Mouse (Mus musculus) left cerebral cortex, postnatal 25 days (tissue): Measurements from ENCODE around the gene Vmn1r181. TPM values are rescaled to one million over a fixed set of nuclear protein-coding genes. Genes with fewer than 3 reads are reported as not detected.
A peak's percentile ranks its signal among the peaks of the same experiment; 100 is the strongest.
"Not testable (repeated sequence)": the region's sequence is repeated elsewhere in the genome, so short reads cannot be mapped to it uniquely, and the experiment has no call there.

Experiments used
- DNase-seq, 2 experiments: peaks; one replicate each; pipeline ENCODE4 v3.0.0; 2022; ENCODE audit warnings: low spot score in 2 of 2, mixed read lengths in 1 of 2
- intact Hi-C: fragments of 180-260 bp; cut with DNase I; formaldehyde crosslinking; loops from one replicate; pipeline ENCODE4 v1.15.1; 2025
- total RNA-seq, 2 experiments: library from RNA; stranded (reverse); gene quantifications; 2 replicates each; pipeline ENCODE4 v1.2.3; 2021

The Vmn1r181 gene
- not detected for total RNA-seq

DNA sequence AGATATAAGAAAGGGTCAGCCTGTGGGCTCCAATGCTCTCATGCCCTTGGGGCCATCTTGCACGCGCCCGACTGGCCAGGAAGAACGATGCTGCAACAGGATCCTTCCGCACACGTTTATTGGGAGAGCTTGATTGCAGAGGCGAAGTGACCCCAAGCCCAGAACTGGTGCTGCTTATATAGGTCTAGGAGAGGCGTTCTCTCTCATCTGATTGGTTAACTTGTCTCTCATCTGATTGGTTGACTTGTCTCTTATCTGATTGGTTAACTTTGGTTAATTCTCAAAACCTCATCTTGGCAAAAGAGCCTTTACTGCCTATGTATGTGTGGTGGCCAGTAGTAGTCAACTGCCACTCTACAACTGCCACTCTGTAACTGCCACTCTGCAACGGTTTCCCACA lies at the start of gene Vmn1r181:
Vmn1r181 (plus strand) TSS at position 301 of the 400 bp plus-strand sequence.
- intact Hi-C loops, DNase-seq: not testable (repeated sequence)

- intact Hi-C loops, result no loop called here
These were observed 47.7 kb upstream of the Vmn1r181 start, which contains the start of gene Vmn1r179 for GRCm38 (mm10) chr7:23926678-23927077. Gene Vmn1r179 (plus strand): TSS chr7:23926978.

GRCm38 (mm10) chr7:23950332-23950731 lies 24.1 kb upstream of the Vmn1r181 start, which contains the start of gene Vmn1r180:
Gene Vmn1r180 (plus strand): TSS chr7:23950632.
- no peak for DNase-seq
- intact Hi-C loops, result no loop called here

More at GRCm38 (mm10) chr7:23926678-23927077, 47.7 kb upstream of the Vmn1r181 start, which contains the start of gene Vmn1r179:
- no peak for DNase-seq

DNA sequence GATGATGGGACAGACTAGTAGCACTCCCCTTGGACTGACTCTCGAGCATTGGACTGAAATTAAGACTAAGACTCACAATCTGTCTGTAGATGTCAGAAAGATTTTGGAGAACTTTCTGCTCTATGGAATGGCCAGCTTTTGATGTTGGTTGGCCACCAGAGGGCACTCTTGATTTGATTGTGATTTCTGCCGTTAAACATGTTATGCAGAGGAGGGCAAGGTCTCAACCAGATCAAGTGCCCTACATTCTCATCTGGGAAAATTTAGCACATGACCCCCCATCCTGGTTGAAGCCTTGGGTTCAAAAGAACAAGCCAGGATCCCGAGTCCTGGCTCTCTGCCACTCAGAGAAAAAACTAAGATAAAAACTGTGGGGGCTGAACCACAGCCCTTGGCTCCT lies 6.4 kb upstream of the Vmn1r181 start:
- DNase-seq, result peak; percentile 3
- intact Hi-C loops, result loop anchor here (5.0 kb wide), 2 partner anchors 319 to 419 kb away; no protein-coding TSS in a partner anchor

GRCm38 (mm10) chr7:24001391-24001790 lies 27.0 kb downstream of the Vmn1r181 start, which contains the start of gene V1rd19:
Gene V1rd19 (plus strand): TSS chr7:24001691.
- no peak for DNase-seq

More at GRCm38 (mm10) chr7:24001391-24001790, 27.0 kb downstream of the Vmn1r181 start, which contains the start of gene V1rd19:
- intact Hi-C loops, result no loop called here

Other genes starting within 250 kb of the Vmn1r181 start
- gene Vmn1r174, start 222.3 kb upstream of the Vmn1r181 start, total RNA-seq, result not detected
- gene Vmn1r175, start 164.0 kb upstream of the Vmn1r181 start, total RNA-seq, result not detected
- gene Vmn1r176, start 137.2 kb upstream of the Vmn1r181 start, total RNA-seq, result not detected
- gene Vmn1r177, start 108.2 kb upstream of the Vmn1r181 start, total RNA-seq, result not detected
- gene Vmn1r178, start 82.6 kb upstream of the Vmn1r181 start, total RNA-seq, result not detected
- gene Vmn1r179, start 47.6 kb upstream of the Vmn1r181 start, total RNA-seq, result not detected
- gene Vmn1r180, start 24.0 kb upstream of the Vmn1r181 start, total RNA-seq, result not detected
- not detected for gene V1rd19, start 27.1 kb downstream of the Vmn1r181 start, total RNA-seq
- gene Vmn1r183, start 78.6 kb downstream of the Vmn1r181 start, total RNA-seq, result not detected
- 10 to 100 TPM; 47.1 to 47.6 TPM for gene Zfp180, start 107.3 kb downstream of the Vmn1r181 start, total RNA-seq
- 10 to 100 TPM in 1 of 2 experiments, 1 to 10 TPM in 1; 8.4 to 10.2 TPM for gene Zfp112, start 137.7 kb downstream of the Vmn1r181 start, total RNA-seq
- 10 to 100 TPM; 20.2 to 20.4 TPM for gene Zfp235, start 159.6 kb downstream of the Vmn1r181 start, total RNA-seq
- gene Zfp114, start 200.4 kb downstream of the Vmn1r181 start, total RNA-seq, result 1 to 10 TPM; 2.5 to 2.9 TPM
- gene Zfp111, start 236.8 kb downstream of the Vmn1r181 start, total RNA-seq, result 10 to 100 TPM in 1 of 2 experiments, 1 to 10 TPM in 1; 8.9 to 12.6 TPM